In genomic region chr12:117545277-117545676, GRCm38 (mm10) we compare ENCODE assay signal across 24 mouse cellular contexts. TPM values are rescaled to one million over a fixed set of nuclear protein-coding genes. Genes with fewer than 3 reads are reported as not detected.
A peak's percentile ranks its signal among the peaks of the same experiment; 100 is the strongest.
DNase-seq lines count a peak whose midpoint lies in the region; ATAC-seq and TF ChIP-seq lines count a peak whose summit lies in the region.
"Had no signal": no experiment of that assay in that cellular context is flagged by ENCODE, and none has a peak within 500 bp of the region (broad histone marks: within the 10 kb centered on the region; RNA-seq: fewer than 3 reads in every experiment).

No protein-coding gene starts in this region.

- no peak for TF ChIP-seq EP300 in stomach, postnatal 0 days (optimal IDR thresholded peaks at IDR 0.05)

- H3K36me3 ChIP-seq in liver, embryonic 11.5 days (ENCODE audit: control insufficient read depth, insufficient read depth, low read length): no peaks in the 10 kb centered on the region
- H3K36me3 ChIP-seq in liver, embryonic 12.5 days: no peaks in the 10 kb centered on the region
- no peaks in the 10 kb centered on the region for H3K36me3 ChIP-seq in liver, embryonic 16.5 days (ENCODE audit: control insufficient read depth, insufficient read depth)
- H3K36me3 ChIP-seq in stomach, postnatal 0 days (ENCODE audit: control insufficient read depth, insufficient read depth, low read length): no peaks in the 10 kb centered on the region
- H3K36me3 ChIP-seq: embryonic facial prominence, embryonic 15.5 days; G1E; neural tube, embryonic 15.5 days had no signal

- WGBS in liver, embryonic 11.5 days: 64% methylated on average over 6 of the region's 6 CpGs
- 51% methylated on average over 6 of the region's 6 CpGs for WGBS in liver, embryonic 12.5 days (ENCODE audit: insufficient replicate concordance)
- WGBS in liver, embryonic 16.5 days (ENCODE audit: insufficient replicate concordance): 41% methylated on average over 6 of the region's 6 CpGs
- 52% methylated on average over 6 of the region's 6 CpGs for WGBS in stomach, postnatal 0 days

- DNase-seq in liver, embryonic 11.5 days (ENCODE audit: low spot score): no peak
- DNase-seq in lung, postnatal 14 days: peak; percentile 12
- peak; percentile 52 for DNase-seq in stomach, postnatal 0 days (ENCODE audit: low spot score)
- DNase-seq in layer of hippocampus, adult 8-10 months (ENCODE audit: low spot score in 2 of 2): no peak
- DNase-seq in cerebellum, adult 11-12 months: no peak
- DNase-seq in ovary, postnatal 36 days (ENCODE audit: low spot score): no peak
- DNase-seq: adrenal gland, postnatal 14 days; cerebellum, postnatal 14 days; embryo, embryonic 11 days; gastrocnemius, postnatal 36 days; heart, postnatal 10 days; kidney, postnatal 4 days; midbrain, embryonic 14.5 days; retina, postnatal 1 day had no signal

- no peak overlapping the region for H3K4me2 ChIP-seq in liver, embryonic 11.5 days
- no peak overlapping the region for H3K4me2 ChIP-seq in liver, embryonic 12.5 days
- no peak overlapping the region for H3K4me2 ChIP-seq in liver, embryonic 16.5 days (ENCODE audit: low read depth, low read length)
- no peak overlapping the region for H3K4me2 ChIP-seq in stomach, postnatal 0 days (replicated peaks; ENCODE audit: low read depth)
- H3K4me2 ChIP-seq: embryonic facial prominence, embryonic 15.5 days; heart, embryonic 11.5 days; neural tube, embryonic 15.5 days had no signal

- H3K4me3 ChIP-seq in liver, embryonic 11.5 days (ENCODE audit: low read depth, low read length): no peak overlapping the region
- H3K4me3 ChIP-seq in liver, embryonic 12.5 days: no peak overlapping the region
- H3K4me3 ChIP-seq in liver, embryonic 16.5 days (ENCODE audit: low read depth, low read length): no peak overlapping the region
- no peak overlapping the region for H3K4me3 ChIP-seq in stomach, postnatal 0 days (ENCODE audit: low read depth, low read length)
- H3K4me3 ChIP-seq: embryonic facial prominence, embryonic 15.5 days; megakaryocyte, embryonic 14.5 days; myocyte; neural tube, embryonic 15.5 days had no signal

- H3K9ac ChIP-seq in liver, embryonic 11.5 days (ENCODE audit: low read depth, low read length): no peak overlapping the region
- H3K9ac ChIP-seq in liver, embryonic 12.5 days: no peak overlapping the region
- no peak overlapping the region for H3K9ac ChIP-seq in liver, embryonic 16.5 days (ENCODE audit: low read depth, low read length)
- no peak overlapping the region for H3K9ac ChIP-seq in stomach, postnatal 0 days (ENCODE audit: low read length)
- H3K9ac ChIP-seq: embryonic facial prominence, embryonic 15.5 days; neural tube, embryonic 15.5 days had no signal

- TF ChIP-seq CTCF in stomach, postnatal 0 days (IDR thresholded peaks at IDR 0.05; ENCODE audit: low read depth): no peak

- H3K27me3 ChIP-seq in liver, embryonic 11.5 days (replicated peaks; ENCODE audit: control insufficient read depth, insufficient read depth, low read length): peaks cover 21% of the 10 kb centered on the region; the same call in 1 of the 2 replicates
- H3K27me3 ChIP-seq in liver, embryonic 12.5 days (replicated peaks): peaks cover 33% of the 10 kb centered on the region; the same call in 1 of the 2 replicates
- peaks cover 18% of the 10 kb centered on the region for H3K27me3 ChIP-seq in liver, embryonic 16.5 days (ENCODE audit: control insufficient read depth, insufficient read depth, low read depth, low read length)
- H3K27me3 ChIP-seq in stomach, postnatal 0 days (ENCODE audit: control insufficient read depth, insufficient read depth, low read length): no peaks in the 10 kb centered on the region
- H3K27me3 ChIP-seq: embryonic facial prominence, embryonic 15.5 days; megakaryocyte, embryonic 14.5 days; neural tube, embryonic 15.5 days had no signal

- no peaks in the 10 kb centered on the region; the same call in 1 of the 2 replicates for H3K4me1 ChIP-seq in liver, embryonic 11.5 days (replicated peaks; ENCODE audit: control insufficient read depth, insufficient read depth, low read length)
- no peaks in the 10 kb centered on the region for H3K4me1 ChIP-seq in liver, embryonic 12.5 days
- no peaks in the 10 kb centered on the region for H3K4me1 ChIP-seq in liver, embryonic 16.5 days (ENCODE audit: control insufficient read depth, low read depth, low read length)
- no peaks in the 10 kb centered on the region for H3K4me1 ChIP-seq in stomach, postnatal 0 days (replicated peaks; ENCODE audit: control insufficient read depth, insufficient read depth)
- H3K4me1 ChIP-seq: embryonic facial prominence, embryonic 15.5 days; megakaryocyte, embryonic 14.5 days; neural tube, embryonic 15.5 days had no signal

- no peak overlapping the region for H3K27ac ChIP-seq in liver, embryonic 11.5 days (ENCODE audit: low read depth, low read length)
- no peak overlapping the region for H3K27ac ChIP-seq in liver, embryonic 12.5 days
- H3K27ac ChIP-seq in liver, embryonic 16.5 days (ENCODE audit: low read length): no peak overlapping the region
- peak overlapping the region; percentile 67 for H3K27ac ChIP-seq in stomach, postnatal 0 days (replicated peaks)
- H3K27ac ChIP-seq: embryonic facial prominence, embryonic 15.5 days; neural tube, embryonic 15.5 days had no signal

- peak; percentile 51; the same call in 1 of the 2 replicates for ATAC-seq in liver, embryonic 11.5 days (replicated peaks; ENCODE audit: low FRiP score)
- no peak for ATAC-seq in liver, embryonic 12.5 days
- ATAC-seq in liver, embryonic 16.5 days (ENCODE audit: low read depth): peak; percentile 72
- peak; percentile 96 for ATAC-seq in stomach, postnatal 0 days (ENCODE audit: low FRiP score, low TSS enrichment)
- ATAC-seq: activated CD4-positive, CD25-positive, alpha-beta regulatory T cell, adult 4 months; forebrain, embryonic 16.5 days had no signal

- H3K9me3 ChIP-seq in liver, embryonic 11.5 days (ENCODE audit: control insufficient read depth, low read length): no peaks in the 10 kb centered on the region
- H3K9me3 ChIP-seq in liver, embryonic 12.5 days (replicated peaks): no peaks in the 10 kb centered on the region
- H3K9me3 ChIP-seq in liver, embryonic 16.5 days (replicated peaks; ENCODE audit: control insufficient read depth, low read length): no peaks in the 10 kb centered on the region
- H3K9me3 ChIP-seq in stomach, postnatal 0 days (ENCODE audit: control insufficient read depth, low read length): no peaks in the 10 kb centered on the region
- H3K9me3 ChIP-seq: embryonic facial prominence, embryonic 15.5 days; neural tube, embryonic 15.5 days had no signal

RNA-seq across cellular contexts. Expression of gene Rapgef5, which starts 29.0 kb away (rescaled TPM):
- 2.4 and 2.6 TPM in 2 replicates for polyA plus RNA-seq in liver, embryonic 11.5 days (2014; fragmentation: Nextera tagmentation; extraction: Ambion mirVana)
- 3.3 and 3.8 TPM in 2 replicates for polyA plus RNA-seq in liver, embryonic 12.5 days (2016; fragmentation: Nextera tagmentation; extraction: Ambion mirVana)
- polyA plus RNA-seq in liver, embryonic 16.5 days (2015; fragmentation: Nextera tagmentation; extraction: Ambion mirVana): 1.4 and 2.2 TPM in 2 replicates
- 4.3 and 5.6 TPM in 2 replicates for polyA plus RNA-seq in stomach, postnatal 0 days (2015; fragmentation: Nextera tagmentation; extraction: Ambion mirVana)
- total RNA-seq in layer of hippocampus, adult 8-10 months (2022): 100 to 1,000 TPM; 193 to 200 (median 198) TPM
- polyA plus RNA-seq: G1E had no signal

Comparison
In these comparisons a context has a peak if more than half of its experiments do, and no peak if none do; other contexts are left out.
1. DNase-seq: peak in lung, postnatal 14 days (single experiment) and stomach, postnatal 0 days (single experiment); none in liver, embryonic 11.5 days (single experiment), layer of hippocampus, adult 8-10 months (0 of 2), cerebellum, adult 11-12 months (single experiment) and ovary, postnatal 36 days (single experiment).